25 mouse cellular contexts compared by ENCODE assay signal in genomic region chr8:128493801-128494200, GRCm38 (mm10).
"Had no signal": no experiment of that assay in that cellular context is flagged by ENCODE, and none has a peak within 500 bp of the region (broad histone marks: within the 10 kb centered on the region; RNA-seq: fewer than 3 reads in every experiment).

No protein-coding gene starts in this region.

- H3K9me3 ChIP-seq: embryonic facial prominence, embryonic 10.5 days; embryonic facial prominence, embryonic 12.5 days; embryonic facial prominence, embryonic 13.5 days; embryonic facial prominence, embryonic 15.5 days; forebrain, embryonic 12.5 days; forebrain, embryonic 13.5 days; forebrain, embryonic 15.5 days had no signal

- DNase-seq: cerebellum, adult 2 months; cerebellum, adult 8-10 months; cerebellum, adult 9-10 months; cerebellum, adult 9-11 months; cerebellum, postnatal 10 days; cerebellum, postnatal 14 days; cerebellum, postnatal 25 days; cerebellum, postnatal 36 days; embryo, embryonic 11 days; forebrain, postnatal 0 days; gastrocnemius, adult 2 months; gastrocnemius, postnatal 10 days; gastrocnemius, postnatal 14 days; gastrocnemius, postnatal 25 days; gastrocnemius, postnatal 36 days; heart, adult 18-20 months; heart, adult 2 months had no signal

- H3K9ac ChIP-seq: embryonic facial prominence, embryonic 12.5 days; embryonic facial prominence, embryonic 13.5 days; embryonic facial prominence, embryonic 15.5 days; forebrain, embryonic 12.5 days; forebrain, embryonic 13.5 days; forebrain, embryonic 15.5 days; forebrain, postnatal 0 days had no signal

- H3K36me3 ChIP-seq: embryonic facial prominence, embryonic 12.5 days; forebrain, embryonic 12.5 days had no signal

- H3K4me3 ChIP-seq: embryonic facial prominence, embryonic 10.5 days; embryonic facial prominence, embryonic 12.5 days; embryonic facial prominence, embryonic 13.5 days; embryonic facial prominence, embryonic 15.5 days; erythroblast, embryonic 14.5 days; forebrain, embryonic 12.5 days; forebrain, embryonic 13.5 days; forebrain, embryonic 15.5 days; gastrocnemius, adult 2 months; heart, adult 2 months had no signal

- H3K27me3 ChIP-seq: embryonic facial prominence, embryonic 12.5 days; embryonic facial prominence, embryonic 13.5 days; embryonic facial prominence, embryonic 15.5 days; forebrain, embryonic 15.5 days had no signal

- H3K4me2 ChIP-seq: embryonic facial prominence, embryonic 12.5 days; embryonic facial prominence, embryonic 13.5 days; embryonic facial prominence, embryonic 15.5 days; forebrain, embryonic 12.5 days; forebrain, embryonic 13.5 days; forebrain, embryonic 15.5 days had no signal

- H3K27ac ChIP-seq: embryonic facial prominence, embryonic 10.5 days; embryonic facial prominence, embryonic 12.5 days; embryonic facial prominence, embryonic 13.5 days; embryonic facial prominence, embryonic 15.5 days; forebrain, embryonic 12.5 days; gastrocnemius, adult 2 months; heart, adult 2 months had no signal

- ATAC-seq: forebrain, embryonic 15.5 days had no signal

- H3K4me1 ChIP-seq: embryonic facial prominence, embryonic 15.5 days had no signal
